Mouse (Mus musculus) liver, embryonic 13.5 days (tissue): ENCODE data around the gene Pkd1l2. TPM values are rescaled to one million over a fixed set of nuclear protein-coding genes. Genes with fewer than 3 reads are reported as not detected.

Experiments
- ATAC-seq: fragments of 200-750 bp; cut with Nextera tagmentation; 2 replicates; pipeline ENCODE4 v1.8.0; 2017; ENCODE audit warnings: low read depth, mild to moderate bottlenecking, moderate number of reproducible peaks, moderate library complexity
- DNase-seq: peaks from one replicate; pipeline ENCODE4 v3.0.0; 2022
- H3K27ac ChIP-seq: fragments of 300-500 bp; sonication (generic); 2 replicates; pipeline ENCODE4 v1.5.1; 2015; ENCODE audit warnings: moderate library complexity, mild to moderate bottlenecking, inconsistent platforms
- H3K27me3 ChIP-seq: fragments of 300-500 bp; sonication (generic); 2 replicates; pipeline ENCODE4 v1.6.1; 2015; ENCODE audit warnings: mild to moderate bottlenecking, inconsistent platforms
- H3K36me3 ChIP-seq: fragments of 300-500 bp; sonication (generic); 2 replicates; pipeline ENCODE4 v1.6.1; 2015; ENCODE audit warnings: mild to moderate bottlenecking, inconsistent platforms
- H3K4me1 ChIP-seq: fragments of 300-500 bp; sonication (generic); replicated peaks from 2 replicates; pipeline ENCODE4 v1.6.1; 2015; ENCODE audit warnings: inconsistent platforms
- H3K4me2 ChIP-seq: fragments of 300-500 bp; sonication (generic); 2 replicates; pipeline ENCODE4 v1.6.1; 2015; ENCODE audit warnings: inconsistent platforms, mild to moderate bottlenecking, moderate library complexity
- H3K4me3 ChIP-seq: fragments of 300-500 bp; sonication (generic); replicated peaks from 2 replicates; pipeline ENCODE4 v1.5.1; 2015; ENCODE audit warnings: mild to moderate bottlenecking, inconsistent platforms
- H3K9ac ChIP-seq: fragments of 300-500 bp; sonication (generic); 2 replicates; pipeline ENCODE4 v1.6.1; 2015; ENCODE audit warnings: mild to moderate bottlenecking, inconsistent platforms
- H3K9me3 ChIP-seq: fragments of 300-500 bp; sonication (generic); replicated peaks from 2 replicates; pipeline ENCODE4 v1.6.1; 2016; ENCODE audit warnings: inconsistent platforms
- whole genome bisulfite sequencing: fragments of 180-500 bp; shearing (Covaris S2); methylation state at CpG from one replicate; pipeline ENCODE4 v1.1.7; 2015; ENCODE audit not compliant: insufficient replicate concordance; 5-methylcytosine and 5-hydroxymethylcytosine counted together
- polyA plus RNA-seq: library from polyadenylated mRNA; unstranded; fragments of >200 nt; fragmentation: Nextera tagmentation; extraction: Ambion mirVana; gene quantifications from 2 replicates; pipeline ENCODE4 v1.2.1, GENCODE M21; 2015

The Pkd1l2 gene
- polyA plus RNA-seq, 1 experiment from 2014 or later: 0.03 TPM

- 13% methylated on average over 9 of the region's 9 CpGs for WGBS
- Histone ChIP-seq H3K27ac (peak overlapping the region; percentile 74), H3K4me3 (no peak overlapping the region), H3K4me2 (peak overlapping the region; percentile 33), H3K9me3 (no peaks in the 10 kb centered on the region), H3K27me3 (peaks cover 22% of the 10 kb centered on the region), H3K36me3 (no peaks in the 10 kb centered on the region), H3K9ac (no peak overlapping the region), H3K4me1 (peaks cover 78% of the 10 kb centered on the region)
- DNase-seq (peak; percentile 54), ATAC-seq (peak; percentile 61)
Observed at GRCm38 (mm10) chr8:117082947-117083559, 804 bp upstream of the Pkd1l2 start.

- Histone ChIP-seq H3K4me2 (no peak overlapping the region), H3K36me3 (no peaks in the 10 kb centered on the region), H3K27me3 (peaks cover 22% of the 10 kb centered on the region), H3K9me3 (no peaks in the 10 kb centered on the region), H3K27ac (no peak overlapping the region), H3K9ac (no peak overlapping the region), H3K4me3 (no peak overlapping the region), H3K4me1 (peaks cover 73% of the 10 kb centered on the region)
- DNase-seq: no peak
- no peak for ATAC-seq
- 55% methylated on average over 14 of the region's 14 CpGs for WGBS
Observed at GRCm38 (mm10) chr8:117079652-117080051, 2.6 kb downstream of the Pkd1l2 start.

GRCm38 (mm10) chr8:117078367-117078926 is 3.8 kb downstream of the Pkd1l2 start:
- H3K36me3 ChIP-seq: no peaks in the 10 kb centered on the region
- no peak for DNase-seq
- 51% methylated on average over 7 of the region's 7 CpGs for WGBS
- no peak overlapping the region for H3K4me2 ChIP-seq
- H3K27ac ChIP-seq: no peak overlapping the region
- H3K9me3 ChIP-seq: no peaks in the 10 kb centered on the region
- no peak for ATAC-seq
- H3K27me3 ChIP-seq: peaks cover 22% of the 10 kb centered on the region
- H3K4me1 ChIP-seq: peaks cover 72% of the 10 kb centered on the region
- H3K9ac ChIP-seq: no peak overlapping the region
- H3K4me3 ChIP-seq: no peak overlapping the region

GRCm38 (mm10) chr8:117074350-117075182 is 7.7 kb downstream of the Pkd1l2 start:
- ATAC-seq (peak; percentile 87), DNase-seq (peak; percentile 70)
- no peaks in the 10 kb centered on the region for H3K36me3 ChIP-seq
- H3K4me3 ChIP-seq: no peak overlapping the region
- peak overlapping the region; percentile 45 for H3K9ac ChIP-seq
- H3K9me3 ChIP-seq: no peaks in the 10 kb centered on the region
- peaks cover 50% of the 10 kb centered on the region for H3K4me1 ChIP-seq
- WGBS: 25% methylated on average over 10 of the region's 10 CpGs
- peak overlapping the region; percentile 51 for H3K4me2 ChIP-seq
- H3K27ac ChIP-seq: peak overlapping the region; percentile 85
- H3K27me3 ChIP-seq: peaks cover 5% of the 10 kb centered on the region; the same call in 1 of the 2 replicates

- no peak for DNase-seq
- Histone ChIP-seq H3K4me1 (peaks cover 18% of the 10 kb centered on the region), H3K4me2 (no peak overlapping the region), H3K36me3 (no peaks in the 10 kb centered on the region), H3K4me3 (no peak overlapping the region), H3K9ac (no peak overlapping the region), H3K27me3 (peaks cover 6% of the 10 kb centered on the region; the same call in 1 of the 2 replicates), H3K27ac (no peak overlapping the region), H3K9me3 (no peaks in the 10 kb centered on the region)
- 63% methylated on average over 1 of the region's 1 CpGs for WGBS
- ATAC-seq: no peak
Observed at GRCm38 (mm10) chr8:117069708-117070107, 12.5 kb downstream of the Pkd1l2 start.

- Histone ChIP-seq H3K4me2 (no peak overlapping the region), H3K4me1 (0 out of 2 replicates have a peak, but pooled peaks cover 7% of the 10 kb centered on the region), H3K9ac (no peak overlapping the region), H3K27ac (no peak overlapping the region), H3K9me3 (no peaks in the 10 kb centered on the region), H3K36me3 (no peaks in the 10 kb centered on the region), H3K4me3 (no peak overlapping the region), H3K27me3 (peaks cover 6% of the 10 kb centered on the region; the same call in 1 of the 2 replicates)
- DNase-seq (no peak), ATAC-seq (peak; percentile 37; the same call in 1 of the 2 replicates)
- 51% methylated on average over 13 of the region's 13 CpGs for WGBS
Observed at GRCm38 (mm10) chr8:117068294-117068693, 14.0 kb downstream of the Pkd1l2 start.

- no peak for ATAC-seq
Observed at GRCm38 (mm10) chr8:117067396-117067795, 14.9 kb downstream of the Pkd1l2 start.

GRCm38 (mm10) chr8:117066955-117067354 is 15.3 kb downstream of the Pkd1l2 start:
- WGBS: 33% methylated on average over 7 of the region's 7 CpGs
- no peak overlapping the region for H3K4me3 ChIP-seq
- peaks cover 6% of the 10 kb centered on the region; the same call in 1 of the 2 replicates for H3K27me3 ChIP-seq
- no peaks in the 10 kb centered on the region for H3K9me3 ChIP-seq
- H3K9ac ChIP-seq: no peak overlapping the region
- no peaks in the 10 kb centered on the region for H3K36me3 ChIP-seq
- H3K4me1 ChIP-seq: 0 out of 2 replicates have a peak, but pooled peaks cover 2% of the 10 kb centered on the region
- no peak for ATAC-seq
- no peak for DNase-seq
- no peak overlapping the region for H3K4me2 ChIP-seq
- H3K27ac ChIP-seq: no peak overlapping the region

More at GRCm38 (mm10) chr8:117067396-117067795, 14.9 kb downstream of the Pkd1l2 start:
- H3K36me3 ChIP-seq: no peaks in the 10 kb centered on the region
- H3K27ac ChIP-seq: no peak overlapping the region
- 0 out of 2 replicates have a peak, but pooled peaks cover 7% of the 10 kb centered on the region for H3K4me1 ChIP-seq
- H3K9me3 ChIP-seq: no peaks in the 10 kb centered on the region
- 70% methylated on average over 11 of the region's 11 CpGs for WGBS
- peaks cover 6% of the 10 kb centered on the region; the same call in 1 of the 2 replicates for H3K27me3 ChIP-seq
- no peak overlapping the region for H3K9ac ChIP-seq
- H3K4me3 ChIP-seq: no peak overlapping the region
- no peak overlapping the region for H3K4me2 ChIP-seq
- no peak for DNase-seq

- ATAC-seq (no peak), DNase-seq (no peak)
- Histone ChIP-seq H3K36me3 (no peaks in the 10 kb centered on the region), H3K4me1 (no peaks in the 10 kb centered on the region), H3K27me3 (no peaks in the 10 kb centered on the region), H3K4me2 (no peak overlapping the region), H3K4me3 (no peak overlapping the region), H3K9ac (no peak overlapping the region), H3K27ac (no peak overlapping the region), H3K9me3 (no peaks in the 10 kb centered on the region)
- 59% methylated on average over 13 of the region's 13 CpGs for WGBS
Observed at GRCm38 (mm10) chr8:117061180-117061880, 20.9 kb downstream of the Pkd1l2 start.

GRCm38 (mm10) chr8:117060306-117060705 is 21.9 kb downstream of the Pkd1l2 start:
- no peaks in the 10 kb centered on the region for H3K9me3 ChIP-seq

GRCm38 (mm10) chr8:117059021-117059420 is 23.2 kb downstream of the Pkd1l2 start:
- H3K4me3 ChIP-seq: no peak overlapping the region
- no peak overlapping the region for H3K27ac ChIP-seq
- no peak overlapping the region for H3K9ac ChIP-seq
- peaks cover 9% of the 10 kb centered on the region for H3K4me1 ChIP-seq
- H3K27me3 ChIP-seq: no peaks in the 10 kb centered on the region
- 65% methylated on average over 7 of the region's 7 CpGs for WGBS
- H3K9me3 ChIP-seq: no peaks in the 10 kb centered on the region
- ATAC-seq (no peak), DNase-seq (no peak)
- no peaks in the 10 kb centered on the region for H3K36me3 ChIP-seq
- no peak overlapping the region for H3K4me2 ChIP-seq

More at GRCm38 (mm10) chr8:117060306-117060705, 21.9 kb downstream of the Pkd1l2 start:
- ATAC-seq (no peak), DNase-seq (no peak)
- Histone ChIP-seq H3K27ac (no peak overlapping the region), H3K36me3 (no peaks in the 10 kb centered on the region), H3K4me2 (no peak overlapping the region), H3K4me1 (peaks cover 6% of the 10 kb centered on the region; the same call in 1 of the 2 replicates), H3K9ac (no peak overlapping the region), H3K27me3 (no peaks in the 10 kb centered on the region), H3K4me3 (no peak overlapping the region)
- 66% methylated on average over 13 of the region's 13 CpGs for WGBS
